Mouse (Mus musculus): ENCODE measurements around the gene Son.

The Son gene

DNA sequence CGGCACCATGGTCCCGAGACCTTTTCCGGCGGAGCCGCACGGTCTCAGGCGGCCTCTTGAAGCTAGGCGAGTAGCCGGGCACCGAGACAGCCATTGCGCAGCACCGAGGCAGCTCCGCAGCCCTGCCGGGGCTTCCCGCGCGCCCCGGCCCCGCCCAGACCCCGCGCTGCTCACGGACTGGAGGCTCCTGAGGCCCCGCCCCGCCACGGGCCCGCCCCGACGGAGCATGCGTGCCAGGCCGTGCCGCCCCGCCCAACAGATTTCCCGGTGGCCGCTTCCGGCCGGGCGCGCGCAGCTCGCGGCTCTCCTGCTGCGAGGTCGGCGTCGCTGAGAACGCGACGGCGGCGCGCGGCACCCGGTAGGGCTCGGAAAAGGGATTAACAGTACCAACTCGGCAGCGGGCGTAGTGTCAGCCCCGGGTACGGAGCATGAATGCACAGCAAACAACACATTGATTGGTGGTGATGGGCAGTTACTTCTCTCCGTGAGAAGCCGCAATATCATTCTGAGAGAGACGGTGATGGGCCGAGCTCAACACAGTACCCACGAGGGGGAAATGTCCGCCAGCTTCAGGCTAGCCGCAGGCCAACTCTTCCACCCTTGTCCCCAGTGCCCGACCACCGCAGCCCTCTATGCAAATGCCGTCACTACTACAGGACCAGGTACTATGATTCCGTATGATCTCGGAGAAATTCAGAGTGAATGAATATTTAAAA lies 41.5 kb downstream of the Son start, which contains the start of gene Donson:
Gene Donson, minus strand, starts transcription at position 152 of the 716 bp plus-strand sequence.
- DNase-seq (ENCODE audit: low spot score): peak; percentile 95

DNA sequence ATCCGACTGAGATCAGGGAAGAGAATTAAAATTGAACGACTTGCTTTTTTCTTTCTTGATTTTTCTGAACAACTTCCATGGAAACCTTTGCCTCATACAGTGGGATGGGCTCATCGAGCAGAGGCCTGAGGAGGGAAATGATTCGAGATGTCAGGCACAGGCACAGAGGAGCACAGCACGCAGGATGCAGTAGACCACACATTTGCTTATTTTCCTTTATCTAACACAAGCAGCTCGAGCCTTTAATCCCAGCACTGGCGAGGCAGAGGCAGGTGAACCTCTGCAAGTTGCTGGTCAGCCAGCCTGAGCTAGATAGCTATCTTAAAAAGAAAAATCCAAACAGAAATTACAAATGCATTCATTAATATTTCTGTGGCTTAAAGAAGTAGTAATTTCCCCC lies 42.5 kb downstream of the Son start:
- DNase-seq (ENCODE audit: low spot score): no peak

DNA sequence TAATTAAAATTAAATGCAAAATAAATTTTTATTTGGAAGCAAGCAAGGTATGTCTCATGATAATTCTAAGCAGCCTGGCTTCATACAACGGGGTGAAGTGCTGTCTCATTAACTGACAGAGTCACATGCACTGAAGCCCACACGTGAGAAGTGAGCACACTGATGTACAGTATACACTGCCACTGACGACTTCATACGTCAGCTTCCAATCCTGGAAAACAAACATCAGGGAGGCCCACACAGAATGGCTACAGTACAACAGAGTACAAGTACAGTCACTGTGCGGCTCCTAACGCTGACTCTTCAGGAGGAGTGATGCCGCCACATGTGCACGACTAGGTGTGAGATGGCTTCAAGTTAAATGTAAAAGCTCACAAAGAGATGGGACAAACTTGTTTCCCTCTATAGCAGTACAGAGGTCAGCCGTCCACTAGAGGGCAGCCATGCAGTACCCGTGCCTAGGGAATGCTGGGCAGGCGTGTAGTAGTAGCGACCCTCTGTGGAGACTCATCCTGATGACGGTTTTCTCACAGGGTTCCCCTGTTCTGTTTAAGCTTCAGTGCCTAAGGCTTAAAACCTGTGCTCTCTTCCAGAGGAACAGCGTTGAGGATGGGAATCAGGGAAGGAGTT lies 47.3 kb downstream of the Son start:
- peak; percentile 39 for DNase-seq (ENCODE audit: low spot score)

DNA sequence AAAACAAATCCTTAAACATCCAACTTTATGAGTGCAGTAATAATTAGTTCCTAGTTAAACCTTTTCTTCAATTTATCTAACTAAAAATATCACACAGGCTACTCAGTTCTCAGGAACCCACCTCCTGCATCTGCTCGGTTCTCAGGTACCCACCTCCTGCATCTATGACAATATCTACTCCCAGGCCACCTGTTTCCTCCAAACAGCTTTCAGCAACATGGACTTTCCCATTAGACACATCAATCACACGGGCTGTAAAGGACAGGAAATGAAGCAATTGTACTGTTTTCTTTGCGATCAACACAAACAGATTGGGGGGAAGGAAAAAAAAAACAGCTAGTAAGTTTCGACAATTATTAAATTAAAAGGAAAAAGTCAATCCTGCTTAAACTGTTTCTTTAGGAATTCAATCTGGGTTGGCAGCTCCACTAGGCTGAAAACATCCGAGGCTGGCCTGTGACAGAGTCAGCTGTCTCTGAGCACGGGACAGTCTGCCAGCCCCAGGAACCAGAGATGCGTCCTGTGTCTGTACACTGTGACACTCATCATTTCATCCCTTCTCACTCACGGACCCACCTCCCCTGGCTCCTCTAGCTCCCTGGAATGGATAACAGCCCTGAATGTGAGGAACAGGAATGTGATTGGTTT lies 47.9 kb downstream of the Son start:
- DNase-seq (ENCODE audit: low spot score): no peak

DNA sequence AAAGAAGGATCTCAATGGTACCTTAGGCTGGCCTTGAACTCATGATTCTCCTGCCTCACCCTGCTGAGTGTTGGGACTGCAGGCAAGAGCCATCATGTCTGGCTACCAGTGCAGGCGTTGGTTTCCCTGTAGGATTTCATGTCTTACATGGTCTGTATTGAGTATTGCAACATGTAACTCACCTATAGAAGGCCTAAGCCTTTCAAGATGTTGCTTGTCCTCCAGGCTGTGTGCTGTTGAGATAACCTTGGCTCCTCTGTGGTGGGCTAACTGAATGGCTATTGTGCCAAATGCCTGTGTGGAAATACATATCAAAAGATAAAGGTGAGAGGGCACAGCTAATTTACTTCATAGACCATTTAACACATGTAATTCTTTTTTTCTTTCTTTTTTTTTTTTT lies 51.7 kb downstream of the Son start:
- DNase-seq (ENCODE audit: low spot score): no peak

DNA sequence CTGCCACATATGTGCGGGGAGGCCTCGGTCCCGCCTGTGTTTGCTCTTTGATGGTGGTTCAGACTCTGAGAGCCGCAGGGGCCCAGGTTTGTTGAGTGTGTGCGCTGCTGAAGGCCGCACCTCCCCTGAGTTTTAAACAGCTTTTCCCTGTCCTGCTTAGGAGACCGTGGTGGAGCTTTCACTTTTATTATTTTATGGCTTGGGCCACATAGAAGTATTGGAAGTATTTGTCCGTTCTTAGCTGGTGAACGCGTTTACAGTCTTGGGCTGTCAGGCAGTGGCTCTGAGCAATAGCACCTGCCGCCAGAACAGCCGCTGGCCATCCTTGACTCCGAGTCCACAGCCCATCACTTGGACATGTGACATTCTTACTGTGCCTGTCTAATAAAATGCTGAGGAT lies 54.6 kb downstream of the Son start:
- DNase-seq (ENCODE audit: low spot score): no peak

DNA sequence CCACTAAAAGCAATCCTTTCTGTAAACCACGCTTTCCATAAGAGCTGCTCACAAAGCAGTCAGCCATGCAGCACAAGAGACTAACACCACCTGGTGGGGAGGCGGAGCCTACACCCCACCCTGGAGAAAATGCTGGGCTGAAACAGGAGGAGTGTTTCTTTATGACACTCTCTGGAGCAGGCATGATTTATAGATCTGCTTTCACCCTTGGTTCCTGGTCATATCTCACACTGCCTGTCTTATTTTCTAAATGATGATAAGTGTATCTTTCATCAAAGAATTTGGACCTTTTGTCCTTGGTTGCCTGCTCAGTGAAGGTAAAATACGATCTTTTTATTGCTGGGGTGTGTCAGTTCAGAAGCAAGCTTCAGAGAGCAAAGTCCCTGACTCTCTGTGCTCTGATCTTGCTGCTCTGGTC lies 55.5 kb downstream of the Son start:
- DNase-seq (ENCODE audit: low spot score): no peak

DNA sequence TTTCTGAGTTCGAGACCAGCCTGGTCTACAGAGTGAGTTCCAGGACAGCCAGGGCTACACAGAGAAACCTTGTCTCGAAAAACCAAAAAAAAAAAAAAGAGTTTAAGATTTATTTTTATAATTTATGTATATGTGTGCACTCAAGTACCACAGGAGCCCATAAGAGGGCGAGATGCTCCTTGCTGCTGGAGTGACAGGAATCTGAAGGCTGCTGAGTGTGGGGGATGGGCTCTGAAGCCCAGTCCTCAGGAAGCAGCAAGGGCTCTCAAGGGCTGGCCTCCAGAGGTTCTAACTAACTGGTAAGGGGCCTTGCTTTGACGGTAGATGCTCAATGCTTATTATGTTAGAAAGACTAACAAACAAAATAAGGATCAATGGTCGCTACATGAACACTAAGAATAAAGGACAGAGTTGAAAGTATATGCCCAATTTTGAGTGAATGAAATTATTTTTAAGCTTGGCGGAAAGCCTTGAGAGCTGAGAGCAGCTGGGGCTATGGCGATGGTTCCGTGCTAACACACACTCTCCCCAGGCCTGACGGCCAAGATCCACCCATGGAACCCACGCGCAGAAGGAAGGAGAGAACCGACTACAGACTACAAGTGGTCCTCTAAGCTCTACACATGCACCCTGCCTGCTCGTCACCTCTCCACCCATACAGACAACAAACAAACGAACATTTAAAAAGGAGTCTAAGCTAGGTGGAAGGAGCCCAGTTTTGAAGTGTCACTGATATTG lies 57.5 kb downstream of the Son start:
- DNase-seq (ENCODE audit: low spot score): no peak

DNA sequence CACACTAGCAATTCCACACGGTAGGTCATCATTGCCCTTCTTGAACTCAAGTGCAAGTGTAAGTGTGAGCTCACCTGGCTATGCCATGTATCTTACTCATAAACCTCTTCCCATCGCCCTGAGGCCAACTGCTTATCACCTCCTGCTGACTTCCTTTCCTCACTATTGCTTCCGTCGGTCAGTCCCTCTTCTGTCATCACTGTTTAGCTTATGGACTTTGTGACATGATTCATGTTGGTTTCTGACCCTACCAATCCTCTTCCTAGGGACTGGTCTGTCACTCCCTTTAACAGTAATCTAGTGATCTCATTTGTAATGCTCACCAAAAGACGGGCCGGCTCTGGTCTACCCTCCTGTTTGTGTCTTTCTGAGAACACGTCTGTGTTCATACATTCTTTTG lies 62.9 kb downstream of the Son start:
- no peak for DNase-seq (ENCODE audit: low spot score)

DNA sequence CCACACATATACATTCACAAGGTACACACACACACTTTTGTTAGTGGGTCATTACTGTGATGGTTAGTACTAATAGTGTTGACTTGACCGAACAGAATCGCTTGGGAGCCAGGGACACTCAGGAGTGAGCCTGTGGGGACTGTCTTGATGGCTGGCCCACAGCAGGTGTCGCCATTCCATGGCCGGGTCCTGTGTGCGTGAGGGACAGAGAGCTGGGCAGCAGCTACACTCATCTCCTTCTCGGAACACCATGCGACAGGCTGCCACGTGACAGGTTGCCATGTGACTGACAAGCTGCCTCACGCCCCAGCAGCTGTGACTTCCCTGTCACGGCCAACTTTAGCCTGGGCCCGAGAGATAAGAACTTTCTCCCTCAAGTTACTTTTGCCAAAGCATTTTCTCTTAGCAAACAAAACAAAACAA lies 69.6 kb downstream of the Son start:
- DNase-seq (ENCODE audit: low spot score): no peak

DNA sequence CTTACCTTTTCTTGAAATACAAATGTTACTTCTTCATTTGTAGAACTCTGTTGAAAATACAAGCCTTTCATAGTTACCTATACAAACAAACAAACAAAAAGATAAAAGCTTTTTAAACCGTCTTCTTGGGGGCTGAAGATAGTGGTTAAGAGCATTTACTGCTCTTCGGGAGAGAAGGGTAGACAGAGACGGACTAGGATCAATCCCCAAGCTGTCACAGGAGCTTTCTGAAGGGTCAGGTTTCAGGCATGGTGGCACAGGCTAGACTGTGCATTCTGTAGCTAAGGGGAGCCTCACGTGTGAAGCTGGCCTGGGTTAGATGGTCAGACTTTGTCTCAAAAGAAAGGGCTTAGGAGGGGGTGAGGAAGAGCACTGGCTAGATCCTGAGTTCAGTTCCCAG lies 70.1 kb downstream of the Son start:
- DNase-seq (ENCODE audit: low spot score): no peak

DNA sequence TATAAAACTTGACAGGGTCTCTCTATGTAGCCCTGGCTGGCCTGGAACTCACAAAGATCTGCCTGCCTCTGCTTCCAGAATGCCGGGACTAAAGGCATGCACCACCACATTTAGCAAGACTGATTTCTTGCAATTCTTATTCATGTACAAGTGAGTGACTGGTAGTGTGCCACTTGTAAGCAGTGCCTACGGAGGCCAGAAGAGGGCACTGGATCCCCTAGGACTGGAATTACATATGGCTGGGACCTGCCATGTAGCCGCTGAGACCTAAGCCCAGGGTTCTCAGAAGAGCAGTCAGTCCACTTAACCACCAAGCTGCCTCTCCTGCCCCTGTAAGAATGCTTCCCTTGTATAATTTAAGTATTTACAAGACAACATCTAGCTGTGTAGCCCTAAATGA lies 76.9 kb downstream of the Son start:
- DNase-seq (ENCODE audit: low spot score): no peak

DNA sequence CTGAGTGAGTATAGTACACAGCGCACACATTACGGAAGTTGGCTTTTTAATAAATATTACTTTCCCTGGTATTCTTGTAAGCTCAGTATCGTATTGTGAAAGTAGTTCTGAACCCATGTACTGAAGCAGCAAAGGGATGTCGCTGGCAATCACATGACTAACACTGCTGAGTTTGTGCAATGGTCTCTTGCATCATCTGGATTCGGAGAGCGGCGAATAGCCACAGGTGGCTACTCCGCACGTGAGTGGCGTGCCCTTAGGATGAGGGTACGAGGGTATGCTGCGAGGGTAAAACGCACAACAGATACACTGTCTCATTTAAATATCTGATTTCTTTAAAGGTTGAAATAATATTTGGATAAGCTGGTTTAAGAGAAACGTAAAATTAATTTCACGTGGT lies 80.1 kb downstream of the Son start:
- no peak for DNase-seq (ENCODE audit: low spot score)

DNA sequence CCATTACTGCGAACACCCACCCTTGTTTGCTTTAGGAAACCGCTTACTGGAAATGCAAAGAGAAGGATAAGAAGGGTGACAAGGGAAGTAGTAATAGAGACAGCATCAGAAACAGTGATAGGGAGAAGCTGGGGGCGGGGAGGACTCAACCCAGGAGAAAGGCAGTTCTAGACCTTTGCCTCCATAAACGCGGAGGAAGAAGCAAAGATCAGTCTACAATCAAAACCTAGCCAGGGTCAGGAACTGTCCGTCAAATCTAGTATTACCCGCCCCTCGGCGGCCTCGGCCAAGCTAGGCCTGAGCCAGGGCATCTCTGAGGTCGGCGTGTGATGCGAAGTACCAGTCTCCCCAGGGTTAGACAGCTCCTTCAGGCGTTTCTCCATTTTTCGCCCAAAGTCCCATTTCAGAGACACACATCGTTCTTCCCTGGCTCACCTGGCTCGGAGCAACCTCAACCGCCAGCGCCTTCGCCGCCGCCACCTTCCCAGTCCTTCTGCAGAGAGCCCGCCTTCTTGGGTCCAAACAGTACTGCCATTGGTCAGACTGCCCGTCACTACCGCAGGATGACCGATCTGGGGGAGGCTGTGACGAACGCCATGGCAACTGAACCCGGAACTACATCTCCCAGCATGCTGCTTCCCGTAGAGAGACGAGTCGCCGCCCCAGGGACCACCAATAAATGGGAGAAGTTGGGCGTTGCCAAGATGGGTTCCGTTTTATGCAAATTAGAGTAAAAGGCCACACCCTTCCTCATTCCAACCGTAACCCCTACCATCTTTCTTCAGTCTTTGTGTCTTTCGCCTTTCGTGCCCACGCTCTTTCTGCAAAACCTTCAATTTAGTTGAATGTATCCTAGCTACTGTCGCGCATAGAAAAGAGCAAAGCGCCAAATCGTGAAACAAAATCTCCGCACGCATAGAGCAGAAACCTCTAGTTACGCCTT lies 81.1 kb downstream of the Son start, which contains the start of gene Cryzl1:
Gene Cryzl1, minus strand, starts transcription at position 853 of the 943 bp plus-strand sequence.
- DNase-seq (ENCODE audit: low spot score): peak; percentile 99
